8 mouse cellular contexts compared by ENCODE assay signal in genomic region chr11:20740481-20741200, GRCm38 (mm10). TPM values are rescaled to one million over a fixed set of nuclear protein-coding genes. Genes with fewer than 3 reads are reported as not detected.
DNase-seq lines count a peak whose midpoint lies in the region; ATAC-seq and TF ChIP-seq lines count a peak whose summit lies in the region.

No protein-coding gene starts in this region.

- TF ChIP-seq RAD21 in CH12.LX (IDR thresholded peaks at IDR 0.05; ENCODE audit: low read depth, low read length) = no peak

- DNase-seq in CH12.LX (ENCODE audit: extremely low read depth) = peak; percentile 88
- DNase-seq in adipocyte (ENCODE audit: low spot score) = peak; percentile 39
- DNase-seq in heart, postnatal 0 days (ENCODE audit: low spot score) = peak; percentile 25
- peak; percentile 45 for DNase-seq in layer of hippocampus, adult 9-11 months
- peak; percentile 31 for DNase-seq in lung, postnatal 25 days (ENCODE audit: low spot score)
- peak; percentile 60 for DNase-seq in retina, postnatal 1 day
- peak; percentile 30 to 35 for DNase-seq in urinary bladder, postnatal 36 days (ENCODE audit: low spot score in 2 of 2)

- dilution Hi-C loops in CH12.LX (cut with MboI; ENCODE audit: extremely low pct_ligation_motif_present, extremely low pct_unique_long_range_greater_than_20kb, low sequenced_read_pairs) = no loop called here

- TF ChIP-seq CTCF in CH12.LX (conservative IDR thresholded peaks at IDR 0.05 in 1 of 2, IDR thresholded peaks at IDR 0.05 in 1 of 2; ENCODE audit: low read depth in 2 of 2, low read length in 2 of 2) = no peak
- no peak for TF ChIP-seq CTCF in heart, postnatal 0 days (IDR thresholded peaks at IDR 0.05; ENCODE audit: low read depth)

- peak overlapping the region; percentile 93 for H3K27ac ChIP-seq in CH12.LX (ENCODE audit: insufficient read depth, low read depth)
- H3K27ac ChIP-seq in heart, postnatal 0 days (ENCODE audit: low read depth) = peak overlapping the region; percentile 93

- peak; percentile 62 for ATAC-seq in erythroid progenitor cell, adult 5-6 weeks (replicated peaks; ENCODE audit: low FRiP score, poor library complexity, severe bottlenecking)
- ATAC-seq in heart, postnatal 0 days (ENCODE audit: insufficient read depth, low read depth) = no peak; the same call in 1 of the 2 replicates

- H3K9ac ChIP-seq in CH12.LX (ENCODE audit: insufficient read depth, low read depth) = peak overlapping the region; percentile 94
- peak overlapping the region; percentile 88 for H3K9ac ChIP-seq in heart, postnatal 0 days (replicated peaks; ENCODE audit: low read depth, low read length)

- peak; percentile 72 for TF ChIP-seq EP300 in CH12.LX (IDR thresholded peaks at IDR 0.05; ENCODE audit: low read length)
- TF ChIP-seq EP300 in heart, postnatal 0 days (IDR thresholded peaks at IDR 0.05; ENCODE audit: low read depth) = no peak

- peaks cover 0 to 35% of the 10 kb centered on the region in 2 experiments; a peak in 3 of 4 replicates for H3K4me1 ChIP-seq in CH12.LX (ENCODE audit: control insufficient read depth in 1 of 2, insufficient read depth in 2 of 2)
- H3K4me1 ChIP-seq in heart, postnatal 0 days (ENCODE audit: control insufficient read depth, insufficient read depth) = peaks cover 9% of the 10 kb centered on the region

- under 1% methylated on average over 54 of the region's 56 CpGs for WGBS in heart, postnatal 0 days

- H3K27me3 ChIP-seq in CH12.LX (replicated peaks) = no peaks in the 10 kb centered on the region
- H3K27me3 ChIP-seq in heart, postnatal 0 days (ENCODE audit: control insufficient read depth, insufficient read depth, low read length) = no peaks in the 10 kb centered on the region

- H3K36me3 ChIP-seq in CH12.LX (replicated peaks in 1 of 2; ENCODE audit: control insufficient read depth in 1 of 2, insufficient read depth in 1 of 2, low read length in 1 of 2) = peaks cover 2 to 27% of the 10 kb centered on the region in 2 experiments
- no peaks in the 10 kb centered on the region for H3K36me3 ChIP-seq in heart, postnatal 0 days (replicated peaks; ENCODE audit: control insufficient read depth, insufficient read depth, low read length)

- TF ChIP-seq POLR2A in CH12.LX (IDR thresholded peaks at IDR 0.05; ENCODE audit: low read depth, low read length) = no peak

- peak overlapping the region; percentile 24; the same call in 1 of the 2 replicates for H3K4me2 ChIP-seq in CH12.LX (ENCODE audit: insufficient read depth, low read depth, poor library complexity, severe bottlenecking)
- peak overlapping the region; percentile 83 for H3K4me2 ChIP-seq in heart, postnatal 0 days (ENCODE audit: low read depth, low read length)

- in situ Hi-C loops in CH12.LX (cut with MboI; ENCODE audit: low pct_ligation_motif_present, low pct_unique_long_range_greater_than_20kb, low sequenced_read_pairs) = no loop called here

- peaks cover 37% of the 10 kb centered on the region for H3K79me2 ChIP-seq in CH12.LX (replicated peaks; ENCODE audit: control insufficient read depth, extremely low read depth, insufficient read depth, poor library complexity, severe bottlenecking)

- no peaks in the 10 kb centered on the region for H3K9me3 ChIP-seq in CH12.LX (replicated peaks; ENCODE audit: low read length)
- H3K9me3 ChIP-seq in heart, postnatal 0 days (replicated peaks; ENCODE audit: control insufficient read depth, low read length) = no peaks in the 10 kb centered on the region

- peak overlapping the region; percentile 90 to 94 (median 93) for H3K4me3 ChIP-seq in CH12.LX (replicated peaks in 1 of 3; ENCODE audit: low read depth in 2 of 3, low read length in 2 of 3, poor library complexity in 1 of 3)
- peak overlapping the region; percentile 91 for H3K4me3 ChIP-seq in heart, postnatal 0 days (ENCODE audit: low read depth, low read length)

TF ChIP-seq in CH12.LX, 34 proteins besides CTCF, POLR2A, EP300 and RAD21:
- peak; percentile 46 for TF ChIP-seq BHLHE40 (IDR thresholded peaks at IDR 0.05; ENCODE audit: low read depth, low read length)
- no peak; the same call in 1 of the 2 replicates for TF ChIP-seq HCFC1 (IDR thresholded peaks at IDR 0.05; ENCODE audit: low read depth, low read length)
- peak; percentile 47; the same call in 1 of the 2 replicates for TF ChIP-seq MEF2A (IDR thresholded peaks at IDR 0.05; ENCODE audit: borderline replicate concordance, low read depth, low read length)
- peak; percentile 63; the same call in 1 of the 2 replicates for TF ChIP-seq JUND (conservative IDR thresholded peaks at IDR 0.05; ENCODE audit: low read depth, low read length)
- no peak for TF ChIP-seq TBP (conservative IDR thresholded peaks at IDR 0.05; ENCODE audit: low read depth, low read length)
- no peak; the same call in none of the 2 replicates for TF ChIP-seq MYC (IDR thresholded peaks at IDR 0.05; ENCODE audit: low read depth, low read length)
- no peak for TF ChIP-seq GABPA (IDR thresholded peaks at IDR 0.05; ENCODE audit: insufficient replicate concordance, low read depth, low read length)
- TF ChIP-seq ELF1 (IDR thresholded peaks at IDR 0.05; ENCODE audit: low read depth, low read length) = no peak
- TF ChIP-seq PAX5 (IDR thresholded peaks at IDR 0.05; ENCODE audit: low read length) = no peak
- TF ChIP-seq CHD2 (IDR thresholded peaks at IDR 0.05; ENCODE audit: low read length) = peak; percentile 85
- TF ChIP-seq JUN (IDR thresholded peaks at IDR 0.05; ENCODE audit: insufficient read depth, low read depth, low read length) = peak; percentile 84
- TF ChIP-seq ZMIZ1 (IDR thresholded peaks at IDR 0.05; ENCODE audit: low read depth, low read length) = no peak; the same call in 1 of the 2 replicates
- TF ChIP-seq NRF1 (IDR thresholded peaks at IDR 0.05; ENCODE audit: low read depth, low read length) = no peak
- no peak for TF ChIP-seq E2F4 (IDR thresholded peaks at IDR 0.05; ENCODE audit: insufficient replicate concordance, low read depth, low read length)
- peak; percentile 17; the same call in 1 of the 2 replicates for TF ChIP-seq NELFE (IDR thresholded peaks at IDR 0.05; ENCODE audit: low read depth, low read length)
- TF ChIP-seq MAFK (IDR thresholded peaks at IDR 0.05; ENCODE audit: insufficient replicate concordance, low read length) = no peak
- no peak for TF ChIP-seq RCOR1 (conservative IDR thresholded peaks at IDR 0.05; ENCODE audit: low read depth, low read length)
- TF ChIP-seq USF2 (conservative IDR thresholded peaks at IDR 0.05; ENCODE audit: low read depth, low read length) = no peak
- no peak for TF ChIP-seq TCF12 (IDR thresholded peaks at IDR 0.05; ENCODE audit: low read depth, low read length)
- TF ChIP-seq ZKSCAN1 (IDR thresholded peaks at IDR 0.05; ENCODE audit: borderline replicate concordance, low read depth, low read length) = no peak
- no peak for TF ChIP-seq POLR2AphosphoS2 (IDR thresholded peaks at IDR 0.05; ENCODE audit: low read depth, low read length)
- no peak for TF ChIP-seq USF1 (IDR thresholded peaks at IDR 0.05; ENCODE audit: low read depth, low read length)
- no peak for TF ChIP-seq ZNF384 (IDR thresholded peaks at IDR 0.05; ENCODE audit: low read depth, low read length)
- TF ChIP-seq MXI1 (IDR thresholded peaks at IDR 0.05; ENCODE audit: low read depth, low read length) = no peak; the same call in none of the 2 replicates
- TF ChIP-seq IRF4 (IDR thresholded peaks at IDR 0.05; ENCODE audit: low read depth, low read length) = peak; percentile 84
- peak; percentile 87 for TF ChIP-seq SIN3A (IDR thresholded peaks at IDR 0.05; ENCODE audit: low read length)
- peak; percentile 52; the same call in 1 of the 2 replicates for TF ChIP-seq ETS1 (conservative IDR thresholded peaks at IDR 0.05; ENCODE audit: low read depth, low read length)
- no peak for TF ChIP-seq SMC3 (IDR thresholded peaks at IDR 0.05; ENCODE audit: low read depth, low read length)
- no peak for TF ChIP-seq KAT2A (IDR thresholded peaks at IDR 0.05; ENCODE audit: insufficient replicate concordance, low read length)
- TF ChIP-seq ZC3H11A (IDR thresholded peaks at IDR 0.05; ENCODE audit: low read depth, low read length) = no peak
- peak; percentile 87 for TF ChIP-seq MAZ (IDR thresholded peaks at IDR 0.05; ENCODE audit: low read depth, low read length)
- peak; percentile 44; the same call in 1 of the 2 replicates for TF ChIP-seq MAX (IDR thresholded peaks at IDR 0.05; ENCODE audit: low read length)
- TF ChIP-seq UBTF (IDR thresholded peaks at IDR 0.05; ENCODE audit: low read depth, low read length) = peak; percentile 79
- peak; percentile 74; the same call in 1 of the 2 replicates for TF ChIP-seq CHD1 (IDR thresholded peaks at IDR 0.05; ENCODE audit: low read depth, low read length)
TF ChIP-seq in CH12.LX: peak in this region for 13.

RNA-seq across cellular contexts. Expression of gene Aftph, which starts 0.7 kb away (rescaled TPM):
- total RNA-seq in CH12.LX (2012; rRNA removed) (53.0 and 53.9 TPM in 2 replicates), CH12.LX (2014; rRNA removed) (76.1 and 80.0 TPM in 2 replicates)
- 53.7 and 57.9 TPM in 2 replicates for polyA plus RNA-seq in CH12.LX (2012; ENCODE audit: insufficient read length, low read depth)
- 70.8 and 101 TPM in 2 replicates for total RNA-seq in erythroid progenitor cell, adult 5-6 weeks (2015; ENCODE audit: low replicate concordance)
- total RNA-seq in erythroid progenitor cell, adult 5-6 weeks (2017; ENCODE audit: low replicate concordance) = 57.7 and 83.8 TPM in 2 replicates
- 17.0 and 21.7 TPM in 2 replicates for total RNA-seq in heart, postnatal 0 days (2014; rRNA removed; ENCODE audit: low replicate concordance)
- 7.5 and 7.8 TPM in 2 replicates for polyA plus RNA-seq in heart, postnatal 0 days (2015; fragmentation: Nextera tagmentation; extraction: Ambion mirVana)

Comparison
In these comparisons a context has a peak if more than half of its experiments do, and no peak if none do; other contexts are left out.
1. DNase-seq: peak in every context shown above with its lines; median percentile 88 in CH12.LX; 60 in retina, postnatal 1 day; 45 in layer of hippocampus, adult 9-11 months; 39 in adipocyte; 32 in urinary bladder, postnatal 36 days; 31 in lung, postnatal 25 days; 25 in heart, postnatal 0 days.